Mouse (Mus musculus): ENCODE data around the gene Mbtd1. TPM values are rescaled to one million over a fixed set of nuclear protein-coding genes. Genes with fewer than 3 reads are reported as not detected.

Mbtd1 gene
- polyA plus RNA-seq, 1 experiment from 2014 or later: 28.8 TPM

- H3K36me3 ChIP-seq: peaks cover 28% of the 10 kb centered on the region
- H3K9me3 ChIP-seq: no peaks in the 10 kb centered on the region
- under 1% methylated on average over 40 of the region's 40 CpGs for WGBS
- H3K4me1 ChIP-seq: peaks cover 15% of the 10 kb centered on the region
- peak within 1 kb of the TSS; percentile 45 for H3K27ac ChIP-seq
- H3K4me3 ChIP-seq: peak within 1 kb of the TSS; percentile 68
- no peaks in the 10 kb centered on the region for H3K27me3 ChIP-seq
- ATAC-seq (ENCODE audit: borderline replicate concordance, extremely low read depth, low FRiP score, low TSS enrichment): peak; percentile 94
- peak within 1 kb of the TSS; percentile 70 for H3K9ac ChIP-seq
- peak within 1 kb of the TSS; percentile 65 for H3K4me2 ChIP-seq
Observed at GRCm38 (mm10) chr11:93968005-93968847, 82.6 kb downstream of the Mbtd1 start, which contains the start of the genes Gm20390 and Nme1. Gene Gm20390, minus strand, starts transcription at chr11:93968293. Gene Nme1, minus strand, starts transcription at chr11:93968521.

DNA sequence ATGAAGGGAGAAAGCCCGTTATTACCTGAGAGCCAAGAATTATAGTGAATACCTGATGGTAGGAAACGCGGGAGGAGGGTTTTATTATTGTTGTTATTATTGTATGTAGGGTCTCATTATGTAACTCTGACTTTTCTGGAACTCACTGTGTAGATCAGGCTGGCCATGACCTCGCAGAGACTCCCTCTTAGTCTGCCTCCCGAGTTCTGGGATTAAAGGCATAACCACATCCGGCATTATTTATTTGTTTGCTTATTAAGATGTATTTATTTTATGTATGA lies 83.1 kb downstream of the Mbtd1 start:
- no peak overlapping the region for H3K27ac ChIP-seq
- H3K27me3 ChIP-seq: no peaks in the 10 kb centered on the region
- no peaks in the 10 kb centered on the region for H3K9me3 ChIP-seq
- no peak overlapping the region; the same call in 1 of the 2 replicates for H3K9ac ChIP-seq
- peak overlapping the region; percentile 68 for H3K4me3 ChIP-seq
- H3K4me1 ChIP-seq: peaks cover 15% of the 10 kb centered on the region
- peaks cover 23% of the 10 kb centered on the region for H3K36me3 ChIP-seq
- peak overlapping the region; percentile 65 for H3K4me2 ChIP-seq
- WGBS: 39% methylated on average over 6 of the region's 6 CpGs
- ATAC-seq (ENCODE audit: borderline replicate concordance, extremely low read depth, low FRiP score, low TSS enrichment): no peak

DNA sequence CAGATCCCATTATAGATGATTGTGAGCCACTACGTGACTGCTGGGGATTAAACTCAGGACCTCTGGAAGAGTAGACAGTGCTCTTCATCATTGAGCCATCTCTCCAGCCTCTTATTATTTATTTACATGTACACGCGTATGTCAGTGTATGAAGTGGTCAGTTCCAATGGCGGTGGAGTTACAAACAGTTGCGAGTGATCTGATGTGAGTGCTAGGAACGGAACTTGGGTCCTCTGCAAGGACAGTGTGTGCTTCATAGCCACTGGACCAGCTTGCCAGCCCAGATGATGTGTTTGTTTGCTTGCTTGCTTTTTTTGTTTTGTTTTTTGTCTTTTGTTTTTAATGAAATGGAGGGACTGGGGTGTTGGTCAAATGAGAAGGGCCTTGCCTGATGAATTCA lies 83.5 kb downstream of the Mbtd1 start:
- Histone ChIP-seq H3K27ac (no peak overlapping the region), H3K4me1 (peaks cover 15% of the 10 kb centered on the region), H3K9ac (no peak overlapping the region; the same call in 1 of the 2 replicates), H3K27me3 (no peaks in the 10 kb centered on the region), H3K4me2 (no peak overlapping the region), H3K36me3 (peaks cover 19% of the 10 kb centered on the region), H3K9me3 (no peaks in the 10 kb centered on the region), H3K4me3 (no peak overlapping the region)
- ATAC-seq (ENCODE audit: borderline replicate concordance, extremely low read depth, low FRiP score, low TSS enrichment): no peak
- WGBS: 90% methylated on average over 6 of the region's 6 CpGs

DNA sequence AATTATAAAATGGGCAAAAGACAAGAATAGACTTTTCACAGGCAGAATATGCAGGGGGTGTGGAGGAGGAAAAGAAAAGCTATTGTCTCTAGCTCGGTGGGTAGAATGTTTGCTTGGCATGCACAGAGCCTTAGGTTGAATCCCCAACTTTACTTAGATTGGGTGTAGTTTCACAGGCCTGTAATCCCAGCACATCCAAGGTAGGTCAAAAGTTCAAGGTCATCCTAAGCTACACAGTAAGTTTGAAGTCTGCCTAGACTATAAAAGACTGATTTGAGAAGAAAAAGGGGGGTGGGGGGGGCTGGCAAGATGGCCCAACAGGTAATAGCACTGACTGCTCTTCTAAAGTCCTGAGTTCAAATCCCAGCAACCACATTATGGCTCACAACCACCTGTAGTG lies 84.1 kb downstream of the Mbtd1 start:
- no peak overlapping the region for H3K9ac ChIP-seq
- H3K4me1 ChIP-seq: peaks cover 15% of the 10 kb centered on the region
- no peak overlapping the region for H3K4me3 ChIP-seq
- H3K9me3 ChIP-seq: no peaks in the 10 kb centered on the region
- H3K27me3 ChIP-seq: no peaks in the 10 kb centered on the region
- no peak overlapping the region for H3K27ac ChIP-seq
- peaks cover 13% of the 10 kb centered on the region; the same call in 1 of the 2 replicates for H3K36me3 ChIP-seq
- ATAC-seq (ENCODE audit: borderline replicate concordance, extremely low read depth, low FRiP score, low TSS enrichment): no peak
- no peak overlapping the region for H3K4me2 ChIP-seq
- WGBS: 69% methylated on average over 1 of the region's 1 CpGs

GRCm38 (mm10) chr11:93972951-93973350 lies 87.3 kb downstream of the Mbtd1 start:
- no peak for ATAC-seq (ENCODE audit: borderline replicate concordance, extremely low read depth, low FRiP score, low TSS enrichment)
- no peak overlapping the region for H3K4me3 ChIP-seq
- H3K9ac ChIP-seq: no peak overlapping the region
- WGBS: 86% methylated on average over 5 of the region's 5 CpGs
- H3K36me3 ChIP-seq: no peaks in the 10 kb centered on the region
- no peak overlapping the region for H3K27ac ChIP-seq
- no peaks in the 10 kb centered on the region for H3K27me3 ChIP-seq
- no peak overlapping the region for H3K4me2 ChIP-seq
- H3K4me1 ChIP-seq: 0 out of 2 replicates have a peak, but pooled peaks cover 5% of the 10 kb centered on the region
- H3K9me3 ChIP-seq: no peaks in the 10 kb centered on the region

- WGBS: 41% methylated on average over 6 of the region's 6 CpGs
- H3K4me1 ChIP-seq: no peaks in the 10 kb centered on the region
- H3K4me3 ChIP-seq: no peak overlapping the region
- ATAC-seq (ENCODE audit: borderline replicate concordance, extremely low read depth, low FRiP score, low TSS enrichment): no peak
- no peak overlapping the region for H3K9ac ChIP-seq
- no peaks in the 10 kb centered on the region for H3K36me3 ChIP-seq
- no peak overlapping the region for H3K27ac ChIP-seq
- H3K9me3 ChIP-seq: no peaks in the 10 kb centered on the region
- no peaks in the 10 kb centered on the region for H3K27me3 ChIP-seq
- no peak overlapping the region for H3K4me2 ChIP-seq
Observed at GRCm38 (mm10) chr11:93979502-93980049, 93.9 kb downstream of the Mbtd1 start.

DNA sequence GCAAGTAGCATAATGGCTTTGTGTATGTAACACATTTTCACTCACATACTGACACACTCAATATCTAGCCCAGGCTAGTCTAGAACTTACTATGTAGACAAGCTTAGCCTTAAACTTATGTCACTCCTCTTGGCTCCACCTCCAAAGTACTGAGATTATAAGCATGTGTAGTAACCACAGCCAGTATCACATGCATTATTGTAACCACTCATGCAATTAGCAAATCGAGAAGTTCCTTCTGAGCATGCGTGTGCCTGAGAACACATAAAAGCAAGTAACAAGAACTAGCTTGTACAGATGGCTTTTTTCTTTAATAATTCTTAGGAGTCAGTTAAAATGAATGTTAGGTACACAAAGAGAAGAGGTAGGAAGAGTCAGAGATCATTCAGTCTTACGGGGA lies 99.0 kb downstream of the Mbtd1 start:
- peaks cover 10% of the 10 kb centered on the region; the same call in 1 of the 2 replicates for H3K4me1 ChIP-seq
- H3K4me3 ChIP-seq: no peak overlapping the region
- no peak overlapping the region for H3K4me2 ChIP-seq
- no peaks in the 10 kb centered on the region for H3K9me3 ChIP-seq
- no peaks in the 10 kb centered on the region for H3K36me3 ChIP-seq
- WGBS: 92% methylated on average over 3 of the region's 3 CpGs
- no peak overlapping the region for H3K9ac ChIP-seq
- ATAC-seq (ENCODE audit: borderline replicate concordance, extremely low read depth, low FRiP score, low TSS enrichment): no peak
- no peak overlapping the region for H3K27ac ChIP-seq
- H3K27me3 ChIP-seq: no peaks in the 10 kb centered on the region

DNA sequence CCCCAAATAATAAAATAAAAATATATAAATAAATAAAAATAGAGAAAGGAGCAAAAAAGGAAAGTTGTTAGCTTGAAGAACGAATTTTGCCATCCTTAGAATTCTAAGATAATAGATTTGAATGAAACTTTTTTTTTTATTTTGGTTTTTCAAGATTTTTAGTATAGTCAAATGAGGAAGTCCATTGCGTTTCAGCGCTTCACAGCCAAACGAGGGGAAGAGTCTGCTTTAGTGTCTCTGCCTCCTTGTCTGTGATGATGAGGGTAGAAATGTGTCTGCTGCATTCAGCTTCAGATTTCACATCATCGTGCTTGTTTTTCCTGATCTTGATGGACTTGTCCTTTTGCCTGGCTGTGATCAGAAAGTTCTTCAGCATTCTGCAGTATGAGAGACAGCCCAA lies 99.6 kb downstream of the Mbtd1 start:
- ATAC-seq (ENCODE audit: borderline replicate concordance, extremely low read depth, low FRiP score, low TSS enrichment): no peak
- Histone ChIP-seq H3K9ac (no peak overlapping the region), H3K9me3 (no peaks in the 10 kb centered on the region), H3K27ac (no peak overlapping the region), H3K4me3 (no peak overlapping the region), H3K4me1 (peaks cover 10% of the 10 kb centered on the region; the same call in 1 of the 2 replicates), H3K4me2 (no peak overlapping the region), H3K36me3 (no peaks in the 10 kb centered on the region), H3K27me3 (no peaks in the 10 kb centered on the region)
- 81% methylated on average over 5 of the region's 5 CpGs for WGBS

- Histone ChIP-seq H3K4me2 (no peak overlapping the region), H3K27ac (no peak overlapping the region), H3K9ac (no peak overlapping the region), H3K9me3 (no peaks in the 10 kb centered on the region), H3K4me3 (no peak overlapping the region), H3K27me3 (no peaks in the 10 kb centered on the region), H3K36me3 (no peaks in the 10 kb centered on the region), H3K4me1 (peaks cover 10% of the 10 kb centered on the region; the same call in 1 of the 2 replicates)
- ATAC-seq (ENCODE audit: borderline replicate concordance, extremely low read depth, low FRiP score, low TSS enrichment): no peak
Observed at GRCm38 (mm10) chr11:93986298-93986697, 100.6 kb downstream of the Mbtd1 start.

DNA sequence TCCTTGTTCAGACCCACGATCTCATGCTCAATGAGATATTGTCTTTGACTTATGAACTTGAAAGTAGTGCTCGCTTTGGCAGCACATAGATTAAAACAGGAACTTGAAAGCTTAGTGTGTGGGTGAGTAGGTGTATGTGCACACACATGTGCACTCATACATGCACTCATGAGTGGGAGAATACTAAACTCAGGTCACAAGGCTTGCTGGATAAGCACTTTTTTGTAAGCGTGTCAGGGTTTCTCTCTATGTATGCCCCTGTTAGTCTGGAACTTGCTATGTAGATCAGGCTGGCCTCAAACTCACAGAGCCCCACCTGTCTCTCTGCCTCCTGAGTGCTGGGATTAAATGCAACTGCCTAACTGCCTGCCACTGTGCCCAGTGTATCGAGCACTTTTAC lies 101.4 kb downstream of the Mbtd1 start:
- Histone ChIP-seq H3K9me3 (no peaks in the 10 kb centered on the region), H3K4me1 (peaks cover 10% of the 10 kb centered on the region; the same call in 1 of the 2 replicates), H3K4me2 (no peak overlapping the region), H3K36me3 (no peaks in the 10 kb centered on the region), H3K27me3 (no peaks in the 10 kb centered on the region), H3K27ac (peak overlapping the region; percentile 74; the same call in 1 of the 2 replicates), H3K9ac (no peak overlapping the region), H3K4me3 (no peak overlapping the region)
- no peak for ATAC-seq (ENCODE audit: borderline replicate concordance, extremely low read depth, low FRiP score, low TSS enrichment)
- WGBS: 80% methylated on average over 4 of the region's 4 CpGs

DNA sequence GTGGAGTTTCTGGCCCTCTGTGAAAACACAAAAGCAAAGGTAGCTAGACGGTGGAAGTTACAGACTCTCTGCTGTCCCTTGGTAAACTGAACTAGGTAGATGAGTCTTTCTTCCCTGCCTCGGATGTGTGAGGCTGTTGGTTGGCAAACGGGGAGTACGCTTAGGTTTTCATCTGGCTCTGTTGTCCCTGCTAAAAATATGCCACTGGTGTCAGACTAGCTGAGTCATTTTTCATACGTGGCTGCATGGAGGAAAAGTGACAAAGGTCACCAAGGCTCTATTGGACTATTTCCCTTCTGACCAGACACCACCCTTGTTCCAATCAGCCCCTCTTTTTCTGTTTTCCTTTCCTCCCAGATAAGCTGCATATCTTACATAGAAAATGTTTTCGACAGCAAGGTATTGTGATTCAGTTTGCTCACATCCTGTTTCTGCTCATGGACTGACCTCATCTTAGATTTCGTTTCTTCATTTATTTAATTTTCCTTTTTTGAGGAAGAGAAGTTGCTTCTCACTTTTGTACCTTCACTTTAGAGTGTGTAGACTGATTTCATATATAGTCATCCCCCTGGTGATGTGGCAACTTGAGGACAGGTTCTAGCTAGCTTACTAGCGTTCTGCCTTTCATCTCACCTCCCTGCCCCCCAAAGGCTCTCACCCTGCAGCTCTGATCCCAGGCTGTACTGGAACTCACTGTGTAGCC lies 102.1 kb downstream of the Mbtd1 start:
- H3K36me3 ChIP-seq: no peaks in the 10 kb centered on the region
- H3K4me1 ChIP-seq: peaks cover 10% of the 10 kb centered on the region; the same call in 1 of the 2 replicates
- WGBS: 48% methylated on average over 8 of the region's 8 CpGs
- ATAC-seq (ENCODE audit: borderline replicate concordance, extremely low read depth, low FRiP score, low TSS enrichment): no peak
- H3K9me3 ChIP-seq: no peaks in the 10 kb centered on the region
- no peak overlapping the region for H3K9ac ChIP-seq
- H3K27me3 ChIP-seq: no peaks in the 10 kb centered on the region
- no peak overlapping the region for H3K4me3 ChIP-seq
- peak overlapping the region; percentile 74 for H3K27ac ChIP-seq
- H3K4me2 ChIP-seq: peak overlapping the region; percentile 10; the same call in 1 of the 2 replicates

Data from lung, embryonic 15.5 days (tissue).